Mouse (Mus musculus) ES-E14 (cell line): Measurements from ENCODE around the gene Phlda2.

Experiments
- HCFC1 ChIP-seq: IDR thresholded peaks from 2 replicates; pipeline ENCODE4 v1.6.1; 2012; ENCODE audit warnings: low read length, inconsistent platforms, borderline replicate concordance; ENCODE audit not compliant: insufficient read depth
- ZC3H11A ChIP-seq: IDR thresholded peaks from 2 replicates; pipeline ENCODE4 v1.6.1; 2012; ENCODE audit warnings: low read depth, mild to moderate bottlenecking, inconsistent platforms, low read length, borderline replicate concordance

GRCm38 (mm10) chr7:143546554-143546953, 43.6 kb upstream of the Phlda2 start:
- no peak for TF ChIP-seq HCFC1
- no peak for TF ChIP-seq ZC3H11A
